Mouse (Mus musculus): ENCODE data around the gene Stxbp4.

Stxbp4 gene

GRCm38 (mm10) chr11:90464046-90464595 lies 173.8 kb downstream of the Stxbp4 start:
- no peak for DNase-seq (ENCODE audit: low spot score in 2 of 2)

- DNase-seq (ENCODE audit: low spot score in 2 of 2), result no peak
Observed at GRCm38 (mm10) chr11:90460458-90460857, 177.4 kb downstream of the Stxbp4 start.

- no peak for DNase-seq (ENCODE audit: low spot score in 2 of 2)
Observed at GRCm38 (mm10) chr11:90452134-90452533, 185.8 kb downstream of the Stxbp4 start.

GRCm38 (mm10) chr11:90451506-90451905 lies 186.4 kb downstream of the Stxbp4 start:
- DNase-seq (ENCODE audit: low spot score in 2 of 2), result no peak

- no peak for DNase-seq (ENCODE audit: low spot score in 2 of 2)
Observed at GRCm38 (mm10) chr11:90442462-90442861, 195.4 kb downstream of the Stxbp4 start.

- no peak for DNase-seq (ENCODE audit: low spot score in 2 of 2)
Observed at GRCm38 (mm10) chr11:90440851-90441250, 197.0 kb downstream of the Stxbp4 start.

- DNase-seq (ENCODE audit: low spot score in 2 of 2), result no peak
Observed at GRCm38 (mm10) chr11:90438768-90439167, 199.1 kb downstream of the Stxbp4 start.

Measured in right cerebral cortex, postnatal 36 days (tissue).